Mouse (Mus musculus) limb, embryonic 11.5 days (tissue): ENCODE measurements at regions not wholly inside any gene's neighbourhood (a gene's known extent, or its start where the extent isn't known, plus 50 kb on each side); places are given as distances from the start of the nearest gene placed in this dataset.
"Not testable (repeated sequence)": the region's sequence is repeated elsewhere in the genome, so short reads cannot be mapped to it uniquely, and the experiment has no call there.

ENCODE experiments used
- ATAC-seq: fragments of 200-750 bp; cut with Nextera tagmentation; 2 replicates; pipeline ENCODE4 v1.8.0; 2017; ENCODE audit warnings: low read depth; ENCODE audit not compliant: insufficient number of reproducible peaks, low FRiP score, low TSS enrichment
- DNase-seq: peaks from one replicate; pipeline ENCODE4 v3.0.0-alpha.2; 2015; ENCODE audit warnings: low spot score
- H3K27ac ChIP-seq: fragments of 300-500 bp; sonication (generic); replicated peaks from 2 replicates; pipeline ENCODE4 v1.5.1; 2014; ENCODE audit warnings: low read depth, mild to moderate bottlenecking, low read length
- H3K27me3 ChIP-seq: fragments of 300-500 bp; sonication (generic); 2 replicates; pipeline ENCODE4 v1.6.1; 2014; ENCODE audit warnings: mild to moderate bottlenecking, low read length, mixed read lengths; ENCODE audit not compliant: control insufficient read depth, insufficient read depth
- H3K36me3 ChIP-seq: fragments of 300-500 bp; sonication (generic); 2 replicates; pipeline ENCODE4 v1.6.1; 2014; ENCODE audit warnings: mild to moderate bottlenecking, low read length, moderate library complexity, mixed read lengths; ENCODE audit not compliant: control insufficient read depth, insufficient read depth
- H3K4me1 ChIP-seq: fragments of 300-500 bp; sonication (generic); 2 replicates; pipeline ENCODE4 v1.6.1; 2014; ENCODE audit warnings: low read length, mixed read lengths; ENCODE audit not compliant: control insufficient read depth, insufficient read depth
- H3K4me2 ChIP-seq: fragments of 300-500 bp; sonication (generic); 2 replicates; pipeline ENCODE4 v1.6.1; 2014; ENCODE audit warnings: low read depth, mild to moderate bottlenecking, moderate library complexity; ENCODE audit not compliant: severe bottlenecking
- H3K4me3 ChIP-seq: fragments of 300-500 bp; sonication (generic); 2 replicates; pipeline ENCODE4 v1.5.1; 2014; ENCODE audit warnings: low read depth, low read length
- H3K9ac ChIP-seq: fragments of 300-500 bp; sonication (generic); 2 replicates; pipeline ENCODE4 v1.6.1; 2014; ENCODE audit warnings: mild to moderate bottlenecking, low read length
- H3K9me3 ChIP-seq: fragments of 300-500 bp; sonication (generic); 2 replicates; pipeline ENCODE4 v1.6.1; 2016; ENCODE audit warnings: low read length; ENCODE audit not compliant: control insufficient read depth
- WGBS: fragments of 180-500 bp; shearing (Covaris S2); extraction: QIAGEN DNeasy Blood & Tissue Kit; methylation state at CpG from one replicate; pipeline ENCODE4 v1.1.7; 2014; 5-methylcytosine and 5-hydroxymethylcytosine counted together

DNA sequence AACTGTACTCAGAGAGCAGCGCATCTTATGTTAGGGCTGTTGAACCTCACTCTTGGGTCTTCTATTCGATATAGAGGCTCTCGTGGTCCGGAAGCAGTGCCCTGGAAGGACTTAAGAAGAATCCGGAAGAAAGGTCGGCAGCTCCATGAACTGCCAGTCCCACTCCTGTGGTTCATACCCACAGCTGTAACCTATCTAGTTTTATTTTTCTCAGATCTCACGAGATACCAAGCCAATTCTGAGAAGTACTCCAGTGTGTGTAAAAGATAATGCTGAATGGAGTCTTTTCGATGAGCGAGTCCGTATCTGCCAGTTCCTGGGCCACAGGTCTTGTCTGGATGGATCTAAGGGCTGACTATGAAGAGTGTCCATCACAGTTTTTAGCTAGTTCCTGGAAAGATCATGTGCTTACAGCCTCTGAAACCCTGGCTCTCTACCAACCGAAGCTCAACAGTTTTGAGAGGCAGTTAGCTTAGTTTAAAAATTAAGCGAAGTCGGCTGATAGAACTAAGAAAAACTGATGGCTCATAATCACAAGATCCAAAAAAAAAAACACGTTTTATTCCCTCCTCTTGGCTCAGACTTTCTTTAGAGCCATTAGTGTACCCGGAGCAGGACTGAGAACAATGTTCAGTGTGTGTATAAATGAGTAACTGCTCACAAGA is 86.5 kb upstream of the Abca1 start:
- Histone ChIP-seq H3K9me3 (no peaks in the 10 kb centered on the region), H3K4me2 (no peak overlapping the region), H3K9ac (no peak overlapping the region), H3K36me3 (no peaks in the 10 kb centered on the region), H3K4me1 (no peaks in the 10 kb centered on the region), H3K27me3 (no peaks in the 10 kb centered on the region), H3K4me3 (no peak overlapping the region), H3K27ac (no peak overlapping the region)
- DNase-seq = no peak
- no peak for ATAC-seq
- 86% methylated on average over 15 of the region's 15 CpGs for WGBS

DNA sequence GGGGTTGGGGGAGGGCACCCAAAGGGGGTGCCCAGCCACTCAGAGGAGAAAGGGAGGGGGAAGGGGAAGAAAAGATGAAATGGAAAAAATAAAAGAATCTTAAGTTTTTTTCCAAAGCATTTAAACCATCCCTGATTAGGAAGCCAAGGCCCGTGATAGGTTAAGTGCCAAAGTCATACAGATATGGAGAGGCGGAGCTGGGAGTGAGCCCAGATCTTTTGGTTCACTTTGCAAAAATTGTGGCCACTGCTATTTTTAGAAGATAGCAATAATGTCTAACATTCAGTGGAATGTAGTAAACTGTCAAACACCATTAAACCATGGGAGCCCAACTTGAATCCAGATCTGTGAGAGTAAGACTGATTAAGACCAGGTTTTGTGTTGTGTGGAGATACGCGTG is 85.9 kb upstream of the Abca1 start:
- Histone ChIP-seq H3K27ac (no peak overlapping the region), H3K9ac (no peak overlapping the region), H3K4me3 (no peak overlapping the region), H3K36me3 (no peaks in the 10 kb centered on the region), H3K4me2 (no peak overlapping the region), H3K4me1 (no peaks in the 10 kb centered on the region), H3K9me3 (no peaks in the 10 kb centered on the region), H3K27me3 (no peaks in the 10 kb centered on the region)
- DNase-seq (no peak), ATAC-seq (no peak)
- WGBS = 89% methylated on average over 4 of the region's 4 CpGs

DNA sequence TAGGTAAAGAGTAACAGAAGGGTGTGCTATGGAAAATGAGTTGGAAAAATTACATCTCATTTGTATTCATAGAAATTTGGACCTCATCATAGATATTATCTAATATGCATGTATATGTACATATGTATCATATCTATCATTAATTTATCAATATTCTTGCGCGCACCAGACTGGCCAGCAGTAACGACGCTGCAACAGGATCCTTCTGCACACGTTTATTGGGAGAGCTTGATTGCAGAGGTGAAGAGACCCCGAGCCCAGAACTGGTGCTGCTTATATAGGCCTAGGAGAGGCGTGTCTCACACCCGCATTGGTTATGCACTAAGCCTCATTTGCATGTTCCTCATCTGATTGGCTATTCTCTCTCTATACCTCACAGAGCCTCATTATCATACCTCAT is 83.8 kb upstream of the Abca1 start:
- not testable (repeated sequence) for H3K9me3 ChIP-seq, ATAC-seq

DNA sequence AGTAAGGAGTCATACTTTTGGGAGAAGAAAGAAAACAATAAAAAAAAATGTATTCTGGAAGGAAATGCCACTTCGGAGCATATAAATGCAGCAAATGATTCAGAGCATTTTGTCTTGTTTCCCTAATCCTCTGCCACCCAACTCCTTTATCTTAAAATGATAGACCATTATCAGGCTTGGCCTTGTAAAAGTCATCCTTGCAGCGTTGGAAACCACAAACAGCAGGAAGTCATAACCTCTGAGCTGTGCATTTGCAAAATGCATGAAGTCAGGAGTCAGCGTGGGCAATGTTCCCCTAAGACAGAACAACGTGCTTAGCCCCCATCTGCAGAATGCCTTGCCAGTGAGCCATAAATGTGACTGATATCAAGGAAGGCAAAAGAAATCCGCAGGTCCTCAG is 80.2 kb upstream of the Abca1 start:
- ATAC-seq = no peak
- Histone ChIP-seq H3K27me3 (no peaks in the 10 kb centered on the region), H3K4me1 (no peaks in the 10 kb centered on the region), H3K9ac (no peak overlapping the region), H3K9me3 (no peaks in the 10 kb centered on the region), H3K4me3 (no peak overlapping the region), H3K36me3 (no peaks in the 10 kb centered on the region), H3K4me2 (no peak overlapping the region), H3K27ac (no peak overlapping the region)
- 69% methylated on average over 5 of the region's 5 CpGs for WGBS
- DNase-seq = no peak

More for the DNA sequence above, 83.8 kb upstream of the Abca1 start:
- not testable (repeated sequence) for H3K4me1 ChIP-seq, H3K9ac ChIP-seq, DNase-seq, H3K4me3 ChIP-seq, H3K27ac ChIP-seq, H3K27me3 ChIP-seq, H3K36me3 ChIP-seq, H3K4me2 ChIP-seq
- WGBS = 90% methylated on average over 8 of the region's 8 CpGs

DNA sequence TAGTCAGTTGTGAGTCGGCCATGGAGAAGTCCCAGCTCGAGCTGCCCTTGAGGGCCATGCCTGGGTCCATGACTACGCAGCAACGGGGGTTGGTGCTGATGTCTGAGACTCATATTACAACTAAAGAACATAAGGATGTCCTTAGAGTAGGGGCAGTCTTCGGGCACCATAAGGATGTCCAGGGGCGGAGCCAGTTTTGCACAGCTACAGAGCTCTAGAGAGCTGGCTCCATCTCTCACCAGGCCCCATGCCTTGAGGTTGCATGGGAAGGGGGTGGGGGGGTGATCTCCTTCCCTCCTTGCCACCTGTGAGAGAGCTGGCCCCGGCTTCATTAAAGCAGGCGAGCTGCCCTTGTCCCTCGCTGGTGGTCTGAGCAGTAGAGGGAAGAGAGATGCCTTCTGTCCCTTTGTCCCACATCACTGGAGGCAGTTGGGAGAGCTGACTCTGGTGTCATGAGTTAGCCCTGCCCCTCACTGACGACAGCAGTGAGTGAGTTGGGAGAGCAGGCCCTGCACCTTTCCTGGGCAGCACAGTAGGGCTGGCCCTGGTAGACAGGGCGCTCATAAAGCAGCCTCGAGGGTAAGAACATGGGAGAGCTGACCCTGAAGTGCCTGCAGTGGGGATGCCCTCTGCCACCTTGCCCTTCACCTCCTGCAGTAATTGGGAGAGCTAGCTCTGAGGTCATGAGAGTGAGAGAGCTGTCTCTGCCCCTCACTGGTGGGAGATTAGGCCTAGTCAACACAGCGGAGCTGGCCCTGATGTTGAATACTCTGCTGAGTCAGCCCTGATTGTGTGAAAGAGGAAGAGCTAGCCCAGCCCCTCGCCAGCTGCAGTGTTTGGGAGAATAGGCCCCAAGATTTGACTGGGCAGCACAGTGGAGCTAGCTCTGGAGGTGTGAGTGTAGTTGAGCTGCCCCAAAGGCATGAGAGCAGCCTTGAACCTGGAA is 78.9 kb upstream of the Abca1 start:
- H3K4me2 ChIP-seq = no peak overlapping the region
- no peaks in the 10 kb centered on the region for H3K27me3 ChIP-seq
- no peak overlapping the region for H3K4me3 ChIP-seq
- WGBS = 82% methylated on average over 14 of the region's 14 CpGs
- H3K9me3 ChIP-seq = no peaks in the 10 kb centered on the region
- no peaks in the 10 kb centered on the region for H3K36me3 ChIP-seq
- no peak overlapping the region for H3K27ac ChIP-seq
- ATAC-seq (no peak), DNase-seq (no peak)
- no peaks in the 10 kb centered on the region for H3K4me1 ChIP-seq
- H3K9ac ChIP-seq = no peak overlapping the region

DNA sequence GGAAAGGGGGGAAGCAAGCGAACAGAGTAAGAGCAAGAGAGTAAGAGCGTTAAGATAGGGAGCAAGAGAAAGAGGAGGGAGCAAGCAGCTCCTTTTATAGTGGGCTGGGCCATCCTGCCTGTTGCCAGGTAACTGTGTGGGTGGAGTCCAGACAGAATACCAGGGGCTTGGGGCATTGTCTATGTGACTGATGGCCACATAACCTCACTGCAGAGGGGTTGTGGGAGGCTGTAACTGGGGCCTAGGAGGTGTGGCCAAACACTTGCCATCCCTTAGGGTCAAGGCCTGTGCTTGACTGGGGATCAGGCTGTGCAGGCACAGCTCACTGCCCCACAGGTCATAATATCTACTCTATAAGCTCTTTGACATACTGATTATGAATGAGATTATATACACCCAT is 76.2 kb upstream of the Abca1 start:
- Histone ChIP-seq H3K9me3 (no peaks in the 10 kb centered on the region), H3K27me3 (no peaks in the 10 kb centered on the region), H3K36me3 (no peaks in the 10 kb centered on the region), H3K27ac (no peak overlapping the region), H3K4me2 (no peak overlapping the region), H3K9ac (no peak overlapping the region), H3K4me1 (no peaks in the 10 kb centered on the region), H3K4me3 (no peak overlapping the region)
- 57% methylated on average over 2 of the region's 2 CpGs for WGBS
- DNase-seq (no peak), ATAC-seq (no peak)

DNA sequence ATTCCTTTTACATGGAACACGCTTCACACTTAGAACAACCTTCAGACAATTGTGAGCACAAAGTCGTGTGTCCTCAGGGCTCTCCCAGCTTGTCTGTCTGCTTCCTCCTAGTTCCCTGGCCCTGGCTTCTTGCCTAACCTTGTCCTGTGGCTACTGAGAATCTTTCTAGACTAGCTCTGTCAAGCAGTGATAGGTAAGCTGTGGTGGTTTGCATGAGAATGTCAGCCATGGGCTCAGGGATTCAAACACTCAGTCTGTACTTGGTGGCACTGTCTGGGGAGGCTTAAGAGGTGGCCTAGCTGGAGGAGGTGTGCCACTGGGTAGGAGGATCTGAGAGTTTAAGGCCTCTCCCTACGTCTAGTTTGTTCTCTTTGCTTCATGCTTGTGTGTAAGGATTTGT is 72.7 kb upstream of the Abca1 start:
- DNase-seq (no peak), ATAC-seq (no peak)
- H3K9me3 ChIP-seq = no peaks in the 10 kb centered on the region
- H3K27ac ChIP-seq = no peak overlapping the region
- H3K9ac ChIP-seq = no peak overlapping the region
- no peaks in the 10 kb centered on the region for H3K36me3 ChIP-seq
- no peaks in the 10 kb centered on the region for H3K27me3 ChIP-seq
- no peak overlapping the region for H3K4me2 ChIP-seq
- no peak overlapping the region for H3K4me3 ChIP-seq
- WGBS = 71% methylated on average over 3 of the region's 3 CpGs
- no peaks in the 10 kb centered on the region for H3K4me1 ChIP-seq

DNA sequence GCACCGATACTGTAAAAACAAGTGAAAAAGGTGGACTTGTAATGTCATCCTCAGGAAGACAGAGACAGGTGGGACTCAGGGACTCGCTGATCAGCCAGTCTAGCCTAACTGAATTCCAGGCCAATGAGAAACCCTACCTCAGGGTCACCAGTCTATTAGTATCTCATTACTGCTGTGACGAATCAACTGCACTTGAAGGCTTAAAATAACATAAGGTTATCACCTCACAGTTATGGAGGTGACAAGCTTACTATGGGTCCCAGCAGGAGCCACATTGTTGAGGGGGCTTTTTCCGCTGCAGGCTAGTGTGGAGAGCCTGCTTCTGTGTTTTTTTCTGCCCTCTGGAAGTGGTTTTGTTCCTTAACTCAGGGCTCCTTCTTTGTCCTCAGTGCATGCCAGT is 72.2 kb upstream of the Abca1 start:
- H3K9me3 ChIP-seq = no peaks in the 10 kb centered on the region
- ATAC-seq = no peak
- no peak overlapping the region for H3K4me3 ChIP-seq
- H3K27me3 ChIP-seq = no peaks in the 10 kb centered on the region
- no peak overlapping the region for H3K9ac ChIP-seq
- DNase-seq = no peak
- H3K36me3 ChIP-seq = no peaks in the 10 kb centered on the region
- H3K27ac ChIP-seq = no peak overlapping the region
- 50% methylated on average over 4 of the region's 4 CpGs for WGBS
- no peaks in the 10 kb centered on the region for H3K4me1 ChIP-seq
- H3K4me2 ChIP-seq = no peak overlapping the region
